Mouse (Mus musculus): Measurements from ENCODE around the gene Cycs. TPM values are rescaled to one million over a fixed set of nuclear protein-coding genes. Genes with fewer than 3 reads are reported as not detected.

The Cycs gene
- polyA plus RNA-seq (2015; fragmentation: Nextera tagmentation; extraction: Ambion mirVana) = 83.8 and 90.0 TPM in 2 replicates

DNA sequence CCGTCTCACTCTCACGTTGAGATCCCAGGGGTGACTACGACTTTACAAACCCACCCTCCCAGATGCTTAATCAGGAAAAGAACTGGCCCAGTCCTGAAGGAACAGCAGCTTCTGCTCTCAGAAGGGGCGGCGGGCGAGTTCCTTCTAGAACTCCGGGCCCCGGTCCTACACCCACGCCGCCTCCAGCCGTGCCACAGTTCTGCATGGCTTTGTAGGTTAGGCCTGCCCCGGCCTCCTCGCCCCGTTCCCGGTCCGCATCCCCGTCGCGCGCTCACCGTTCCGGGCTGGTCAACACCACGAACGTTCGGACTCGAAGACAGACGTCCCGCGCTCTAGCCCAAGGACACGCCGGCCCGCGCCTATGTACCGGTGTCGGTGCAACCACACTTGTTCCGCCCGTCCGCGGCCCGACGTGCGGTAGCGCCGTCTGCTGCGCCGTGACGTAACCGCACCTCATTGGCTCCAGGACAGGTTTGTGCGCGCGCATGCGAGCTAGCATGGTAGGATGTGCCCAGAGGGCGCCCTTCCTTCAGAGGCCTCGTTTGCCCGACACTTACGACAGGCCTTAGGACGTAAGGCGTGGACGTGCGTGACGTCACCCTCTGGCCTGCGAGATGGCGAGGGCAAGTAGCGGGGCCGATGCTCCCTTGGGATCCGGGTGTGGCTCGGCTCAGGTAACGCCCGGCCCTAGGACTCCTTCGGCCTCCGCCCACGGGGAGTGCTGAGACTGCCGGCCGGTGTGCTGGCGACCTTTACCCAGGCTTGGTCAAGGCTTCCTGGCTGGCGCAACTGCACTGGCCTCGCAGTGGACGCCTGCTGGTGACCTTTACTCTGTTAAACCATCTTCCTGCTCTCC lies at the start of gene Cycs:
Gene Cycs (minus strand): TSS at position 398 of the 856 bp plus-strand sequence.
- Histone ChIP-seq H3K9me3 (replicated peaks) (no peaks in the 10 kb centered on the region), H3K27ac (replicated peaks) (peak within 1 kb of the TSS; percentile 93), H3K9ac (replicated peaks) (peak within 1 kb of the TSS; percentile 83), H3K4me3 (replicated peaks) (peak within 1 kb of the TSS; percentile 81), H3K36me3 (peaks cover 17% of the 10 kb centered on the region; the same call in 1 of the 2 replicates), H3K27me3 (replicated peaks) (no peaks in the 10 kb centered on the region), H3K4me1 (peaks cover 12% of the 10 kb centered on the region), H3K4me2 (peak within 1 kb of the TSS; percentile 75)
- WGBS = 1% methylated on average over 78 of the region's 78 CpGs
- peak; percentile 98 for ATAC-seq (ENCODE audit: low FRiP score)

DNA sequence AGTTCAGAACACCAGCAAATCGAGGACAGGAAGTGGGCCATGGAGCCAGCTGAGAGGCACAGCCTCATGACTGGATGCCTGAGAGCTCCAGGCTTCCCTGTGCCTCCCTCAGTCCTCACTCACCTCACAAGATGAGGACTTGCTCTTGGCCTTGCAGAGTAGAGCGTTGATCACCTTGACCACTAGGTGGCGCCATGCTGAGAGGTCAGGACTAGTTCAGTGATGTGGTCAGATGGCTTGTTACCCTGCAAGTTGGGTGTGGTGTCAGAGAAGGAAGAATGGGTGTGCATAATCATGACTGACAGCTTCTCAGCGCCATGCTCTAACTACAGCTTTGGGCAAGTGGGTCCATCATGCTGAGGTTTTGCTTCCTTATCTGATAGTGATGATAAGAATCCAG lies 35.3 kb upstream of the Cycs start:
- Histone ChIP-seq H3K9ac (replicated peaks) (no peak overlapping the region), H3K4me3 (replicated peaks) (no peak overlapping the region), H3K36me3 (no peaks in the 10 kb centered on the region), H3K27ac (replicated peaks) (no peak overlapping the region), H3K27me3 (replicated peaks) (no peaks in the 10 kb centered on the region), H3K4me2 (no peak overlapping the region), H3K4me1 (peaks cover 9% of the 10 kb centered on the region), H3K9me3 (replicated peaks) (no peaks in the 10 kb centered on the region)
- no peak for ATAC-seq (ENCODE audit: low FRiP score)
- WGBS = 37% methylated on average over 4 of the region's 4 CpGs

DNA sequence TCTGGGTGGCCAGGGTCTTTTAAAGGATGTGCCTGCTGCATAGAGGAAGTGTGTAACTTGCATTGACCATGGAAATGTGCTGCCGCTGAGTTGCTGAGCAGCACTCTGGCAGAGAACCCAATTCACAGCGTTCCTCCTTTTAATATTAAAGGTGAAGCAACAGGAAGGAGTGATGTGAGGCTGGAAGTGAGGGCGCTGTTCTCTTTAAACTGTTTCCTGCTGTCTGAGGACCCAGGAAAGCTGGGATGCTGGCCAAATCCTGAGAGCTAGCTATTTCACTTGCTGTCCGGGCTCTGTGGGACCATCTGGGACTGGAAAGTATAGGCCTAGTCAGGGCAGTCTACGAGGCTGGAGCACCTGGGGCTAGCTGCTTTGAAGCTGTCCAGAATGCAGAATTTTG lies 32.2 kb upstream of the Cycs start:
- H3K4me1 ChIP-seq = peaks cover 21% of the 10 kb centered on the region

DNA sequence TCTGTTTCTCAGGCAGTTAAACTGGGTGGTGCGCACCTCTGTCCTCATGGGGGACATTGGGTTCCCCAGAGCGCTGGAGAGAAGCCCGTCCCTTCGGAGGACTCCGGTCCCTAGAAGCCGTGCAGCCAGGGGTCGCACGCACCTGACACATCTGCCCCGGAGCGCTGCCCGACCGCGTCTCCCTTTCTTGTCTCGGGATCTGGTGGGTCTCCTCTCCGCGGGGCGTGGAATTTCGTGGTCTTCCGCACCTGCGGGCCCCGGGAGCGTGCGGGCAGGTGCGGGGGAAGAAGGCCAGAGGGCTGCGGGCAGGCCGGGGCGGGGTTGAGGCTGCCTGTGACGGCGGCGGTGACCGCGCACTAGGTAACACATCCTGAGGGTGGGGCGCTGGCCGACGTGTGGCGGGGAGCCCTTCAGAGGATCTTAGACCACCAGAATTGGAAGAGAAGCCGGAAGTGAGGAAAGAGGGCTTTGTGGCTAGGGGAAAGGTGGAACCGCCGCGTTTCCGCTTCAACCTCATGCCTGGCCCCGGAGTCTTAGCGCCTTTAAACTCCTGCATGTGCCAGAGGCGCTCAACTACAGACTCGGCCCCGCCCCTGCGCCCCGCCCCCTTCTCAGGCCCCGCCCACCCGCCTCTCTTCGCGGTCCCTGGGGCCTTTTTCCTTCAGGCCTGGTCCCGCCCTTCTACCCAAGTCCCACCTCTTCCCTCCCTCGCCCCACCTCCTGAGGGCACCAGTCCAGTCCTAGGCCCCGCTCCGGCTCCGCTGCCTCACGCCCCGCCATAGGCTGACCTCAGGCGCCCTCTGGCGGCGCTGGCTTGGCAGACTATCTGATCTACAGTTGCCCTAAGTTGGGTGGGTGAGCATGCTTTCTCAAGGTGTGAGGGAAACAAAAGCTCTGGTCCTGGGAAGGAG lies 30.2 kb upstream of the Cycs start, which contains the start of gene 4921507P07Rik:
Gene 4921507P07Rik (minus strand): TSS at position 332 of the 911 bp plus-strand sequence.
- Histone ChIP-seq H3K36me3 (no peaks in the 10 kb centered on the region), H3K9me3 (replicated peaks) (no peaks in the 10 kb centered on the region), H3K9ac (replicated peaks) (peak within 1 kb of the TSS; percentile 57), H3K4me2 (peak within 1 kb of the TSS; percentile 96), H3K27me3 (replicated peaks) (no peaks in the 10 kb centered on the region), H3K4me1 (peaks cover 21% of the 10 kb centered on the region), H3K4me3 (replicated peaks) (peak within 1 kb of the TSS; percentile 68), H3K27ac (replicated peaks) (peak within 1 kb of the TSS; percentile 62)
- under 1% methylated on average over 57 of the region's 62 CpGs for WGBS
- ATAC-seq (ENCODE audit: low FRiP score) = peak; percentile 92

More for the DNA sequence above, 32.2 kb upstream of the Cycs start:
- no peak overlapping the region for H3K9ac ChIP-seq (replicated peaks)
- H3K27me3 ChIP-seq (replicated peaks) = no peaks in the 10 kb centered on the region
- no peak for ATAC-seq (ENCODE audit: low FRiP score)
- H3K4me3 ChIP-seq (replicated peaks) = no peak overlapping the region
- no peak overlapping the region for H3K4me2 ChIP-seq
- no peaks in the 10 kb centered on the region for H3K36me3 ChIP-seq
- no peaks in the 10 kb centered on the region for H3K9me3 ChIP-seq (replicated peaks)
- 43% methylated on average over 5 of the region's 5 CpGs for WGBS
- H3K27ac ChIP-seq (replicated peaks) = 0 out of 2 replicates have a peak overlapping the region, but pooled peaks have one; percentile 8

DNA sequence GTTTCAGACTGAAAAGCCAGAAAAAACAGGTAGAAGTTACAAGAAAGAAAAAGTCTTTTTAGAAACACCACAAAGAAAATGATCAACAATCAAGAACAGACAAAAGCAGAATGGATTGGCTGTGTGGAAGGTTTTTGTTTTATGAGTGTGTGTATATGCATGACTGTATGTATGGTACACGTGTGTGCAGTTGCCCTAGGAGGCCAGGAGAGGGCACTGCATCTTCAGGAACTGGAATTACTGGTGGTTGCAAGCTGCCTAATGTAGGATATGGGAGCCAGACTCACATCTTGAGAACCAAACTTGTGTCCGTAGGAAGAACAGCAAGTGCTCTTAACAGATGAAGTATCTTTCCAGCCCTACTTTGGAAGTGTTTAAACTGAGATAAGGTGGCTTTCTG lies 28.0 kb upstream of the Cycs start:
- Histone ChIP-seq H3K36me3 (no peaks in the 10 kb centered on the region), H3K27me3 (replicated peaks) (no peaks in the 10 kb centered on the region), H3K9me3 (replicated peaks) (no peaks in the 10 kb centered on the region), H3K4me2 (no peak overlapping the region), H3K4me1 (peaks cover 21% of the 10 kb centered on the region), H3K4me3 (replicated peaks) (no peak overlapping the region), H3K27ac (replicated peaks) (no peak overlapping the region), H3K9ac (replicated peaks) (no peak overlapping the region)
- WGBS = 78% methylated on average over 2 of the region's 2 CpGs
- no peak for ATAC-seq (ENCODE audit: low FRiP score)

DNA sequence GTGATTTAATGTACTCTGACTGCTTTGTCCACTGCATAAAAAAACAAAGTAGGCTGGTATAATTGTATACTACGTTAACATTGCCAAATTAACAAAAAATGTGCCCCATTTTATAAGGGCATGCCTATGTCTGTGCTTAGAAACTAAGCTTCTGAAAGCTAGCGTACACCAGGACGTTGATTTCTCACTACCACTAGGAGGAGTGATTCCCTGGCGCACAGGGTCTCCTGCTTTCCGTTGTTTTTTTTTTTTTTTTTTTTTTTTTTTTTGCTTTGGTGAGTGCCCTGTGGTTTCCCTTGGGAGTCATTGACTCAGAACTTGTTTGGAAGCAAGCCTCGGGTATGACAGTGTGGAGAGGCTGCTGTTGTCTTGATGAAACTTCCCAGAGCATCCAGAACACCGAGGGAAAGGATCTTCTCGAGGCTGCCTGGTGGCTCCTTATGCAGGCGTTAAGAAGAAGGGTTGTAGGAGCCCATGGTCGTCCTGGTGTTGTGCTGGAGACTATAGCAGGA lies 27.1 kb upstream of the Cycs start:
- H3K4me1 ChIP-seq = peaks cover 20% of the 10 kb centered on the region
- no peak for ATAC-seq (ENCODE audit: low FRiP score)
- no peaks in the 10 kb centered on the region for H3K27me3 ChIP-seq (replicated peaks)
- 75% methylated on average over 10 of the region's 10 CpGs for WGBS
- no peak overlapping the region for H3K9ac ChIP-seq (replicated peaks)
- no peak overlapping the region for H3K4me2 ChIP-seq
- H3K27ac ChIP-seq (replicated peaks) = no peak overlapping the region
- H3K36me3 ChIP-seq = no peaks in the 10 kb centered on the region
- no peaks in the 10 kb centered on the region for H3K9me3 ChIP-seq (replicated peaks)
- H3K4me3 ChIP-seq (replicated peaks) = no peak overlapping the region

DNA sequence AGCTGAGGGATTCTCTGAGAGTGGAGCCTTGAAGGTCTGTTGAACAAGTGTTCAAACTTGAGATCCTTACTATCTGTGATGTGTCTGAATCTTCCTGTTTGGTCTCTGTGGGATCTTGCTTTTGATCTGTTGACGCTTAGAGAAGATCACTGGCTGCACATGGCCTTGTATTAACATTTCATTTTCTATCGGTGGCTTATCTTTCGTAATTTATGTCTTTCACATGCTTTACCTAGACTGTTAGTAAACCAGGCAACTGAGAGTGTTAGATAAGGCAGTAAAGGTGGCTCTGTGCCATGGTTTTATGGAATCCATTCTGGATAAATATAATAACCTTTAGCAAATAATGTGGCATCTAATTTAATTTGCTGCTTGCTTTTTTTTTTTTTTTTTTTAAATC lies 23.9 kb upstream of the Cycs start:
- Histone ChIP-seq H3K27me3 (replicated peaks) (no peaks in the 10 kb centered on the region), H3K4me1 (no peaks in the 10 kb centered on the region), H3K27ac (replicated peaks) (no peak overlapping the region), H3K9ac (replicated peaks) (no peak overlapping the region), H3K4me2 (no peak overlapping the region), H3K36me3 (no peaks in the 10 kb centered on the region), H3K4me3 (replicated peaks) (no peak overlapping the region), H3K9me3 (replicated peaks) (no peaks in the 10 kb centered on the region)
- 82% methylated on average over 3 of the region's 3 CpGs for WGBS
- no peak for ATAC-seq (ENCODE audit: low FRiP score)

DNA sequence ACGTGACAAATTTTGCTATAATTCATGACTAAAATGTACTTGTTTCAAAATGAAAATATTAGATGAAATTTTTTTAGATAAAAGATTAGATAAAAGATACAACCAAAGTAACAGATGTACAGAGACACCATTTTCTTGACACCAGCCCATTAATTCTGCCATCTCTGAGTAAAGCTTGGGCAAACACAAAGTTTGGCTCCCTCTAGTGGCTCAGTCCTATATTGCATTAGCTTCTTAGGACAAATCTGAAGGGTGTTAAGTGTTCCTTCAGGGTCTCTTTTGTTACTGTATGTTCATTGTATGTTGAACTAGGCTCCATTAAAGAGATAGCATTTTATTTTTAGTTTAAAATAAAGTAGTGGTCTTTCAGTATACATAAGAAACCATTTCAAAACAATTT lies 21.9 kb upstream of the Cycs start:
- no peaks in the 10 kb centered on the region for H3K27me3 ChIP-seq (replicated peaks)
- no peak overlapping the region for H3K9ac ChIP-seq (replicated peaks)
- no peak overlapping the region for H3K4me3 ChIP-seq (replicated peaks)
- no peaks in the 10 kb centered on the region for H3K36me3 ChIP-seq
- 98% methylated on average over 1 of the region's 1 CpGs for WGBS
- no peaks in the 10 kb centered on the region for H3K4me1 ChIP-seq
- no peak overlapping the region for H3K27ac ChIP-seq (replicated peaks)
- ATAC-seq (ENCODE audit: low FRiP score) = no peak
- no peaks in the 10 kb centered on the region for H3K9me3 ChIP-seq (replicated peaks)
- H3K4me2 ChIP-seq = no peak overlapping the region

DNA sequence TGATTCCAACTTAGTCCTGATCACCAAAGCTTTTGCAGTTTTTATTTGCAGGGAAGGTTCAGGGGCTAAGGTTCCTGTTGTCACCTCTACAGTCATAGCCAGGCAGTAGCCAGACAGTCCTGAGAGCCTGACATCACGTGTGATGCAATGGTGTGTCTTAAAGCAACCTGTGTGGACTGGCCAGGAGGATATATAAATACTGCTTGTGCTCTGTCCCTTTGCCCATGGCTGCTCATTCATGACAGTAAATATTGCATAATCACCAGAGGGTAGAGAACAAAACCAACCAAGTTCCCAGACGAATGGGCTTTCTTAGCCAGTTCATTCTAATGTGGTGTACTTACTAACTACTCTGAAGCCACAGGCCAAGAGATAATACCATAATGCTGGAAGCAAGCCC lies 21.1 kb upstream of the Cycs start:
- Histone ChIP-seq H3K27ac (replicated peaks) (no peak overlapping the region), H3K4me1 (no peaks in the 10 kb centered on the region), H3K4me3 (replicated peaks) (no peak overlapping the region), H3K36me3 (no peaks in the 10 kb centered on the region), H3K27me3 (replicated peaks) (no peaks in the 10 kb centered on the region), H3K9me3 (replicated peaks) (no peaks in the 10 kb centered on the region), H3K4me2 (no peak overlapping the region), H3K9ac (replicated peaks) (no peak overlapping the region)
- no peak for ATAC-seq (ENCODE audit: low FRiP score)
- 87% methylated on average over 2 of the region's 2 CpGs for WGBS

DNA sequence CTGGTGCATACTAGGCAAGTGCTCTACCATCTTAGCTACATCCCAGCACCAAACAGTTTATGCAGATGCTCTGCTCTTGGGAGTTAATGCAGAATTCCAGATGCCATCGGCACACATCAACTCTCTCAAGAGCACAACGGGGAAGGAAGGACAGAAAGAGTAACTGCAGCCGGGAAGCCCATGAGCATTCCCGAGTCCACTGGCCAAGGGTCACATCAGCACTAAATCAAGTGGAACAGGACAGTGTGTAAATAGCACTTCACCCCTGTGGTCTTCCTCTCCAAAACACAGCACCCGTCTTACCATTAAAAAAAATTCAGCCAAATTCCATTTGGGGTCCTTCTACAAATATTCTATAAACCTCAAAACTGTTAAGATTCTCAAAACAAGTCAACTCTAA lies 20.0 kb upstream of the Cycs start:
- no peak for ATAC-seq (ENCODE audit: low FRiP score)
- 67% methylated on average over 5 of the region's 5 CpGs for WGBS
- Histone ChIP-seq H3K4me3 (replicated peaks) (no peak overlapping the region), H3K4me2 (no peak overlapping the region), H3K27ac (replicated peaks) (no peak overlapping the region), H3K4me1 (no peaks in the 10 kb centered on the region), H3K27me3 (replicated peaks) (no peaks in the 10 kb centered on the region), H3K9ac (replicated peaks) (no peak overlapping the region), H3K9me3 (replicated peaks) (no peaks in the 10 kb centered on the region), H3K36me3 (no peaks in the 10 kb centered on the region)

DNA sequence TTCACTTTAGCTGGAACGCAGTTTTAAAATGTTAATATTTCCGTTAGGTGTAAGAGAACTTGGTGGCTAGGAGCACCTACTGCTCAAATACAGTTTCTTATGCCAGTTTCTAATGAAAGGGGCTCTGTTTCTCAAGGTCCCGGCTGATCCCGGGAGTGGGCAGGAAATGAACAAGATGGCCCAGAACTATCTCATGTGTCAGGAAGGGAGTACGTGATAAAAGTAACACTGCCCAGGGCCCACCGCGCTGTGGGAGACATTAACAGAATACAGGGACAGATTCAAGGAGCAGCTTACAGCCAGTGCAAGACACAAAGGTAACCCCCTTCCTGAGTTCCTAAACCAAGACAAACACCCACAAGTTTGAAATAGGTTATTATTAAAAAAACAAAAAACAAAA lies 19.4 kb upstream of the Cycs start:
- no peaks in the 10 kb centered on the region for H3K4me1 ChIP-seq

More for the DNA sequence above, 19.4 kb upstream of the Cycs start:
- H3K27me3 ChIP-seq (replicated peaks) = no peaks in the 10 kb centered on the region
- no peak overlapping the region for H3K27ac ChIP-seq (replicated peaks)
- no peak overlapping the region for H3K4me2 ChIP-seq
- WGBS = 84% methylated on average over 7 of the region's 7 CpGs
- H3K4me3 ChIP-seq (replicated peaks) = no peak overlapping the region
- no peak for ATAC-seq (ENCODE audit: low FRiP score)
- no peak overlapping the region for H3K9ac ChIP-seq (replicated peaks)
- H3K9me3 ChIP-seq (replicated peaks) = no peaks in the 10 kb centered on the region
- H3K36me3 ChIP-seq = no peaks in the 10 kb centered on the region

All from neural tube, embryonic 15.5 days (tissue).